Mouse (Mus musculus) testis, postnatal 14 days (tissue): ENCODE measurements around the gene Hc.

ENCODE experiments used
- DNase-seq: peaks from one replicate; pipeline ENCODE4 v3.0.0; 2021; ENCODE audit warnings: low spot score

Hc gene

DNA sequence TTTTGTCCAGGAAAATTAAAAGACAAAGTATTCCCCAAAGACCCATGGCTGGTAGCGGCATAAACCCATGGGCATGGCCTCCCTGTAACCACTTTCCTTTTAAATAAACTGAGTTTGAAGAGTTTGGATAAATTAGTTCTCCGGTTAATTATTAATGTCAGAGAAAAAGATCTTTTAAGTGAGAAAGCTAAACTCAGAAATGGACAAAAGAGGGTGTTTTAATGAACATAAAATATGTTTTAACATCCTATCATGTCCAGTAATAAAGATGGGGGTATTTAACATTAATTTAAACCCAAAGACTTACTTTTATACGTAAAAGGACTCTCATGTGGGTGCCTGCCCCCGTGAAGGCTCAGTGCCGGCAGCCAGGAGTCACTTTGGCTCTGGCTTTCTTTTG lies at the start of gene Hc:
Gene Hc, minus strand, starts transcription at position 101 of the 400 bp plus-strand sequence.
- no peak for DNase-seq

DNA sequence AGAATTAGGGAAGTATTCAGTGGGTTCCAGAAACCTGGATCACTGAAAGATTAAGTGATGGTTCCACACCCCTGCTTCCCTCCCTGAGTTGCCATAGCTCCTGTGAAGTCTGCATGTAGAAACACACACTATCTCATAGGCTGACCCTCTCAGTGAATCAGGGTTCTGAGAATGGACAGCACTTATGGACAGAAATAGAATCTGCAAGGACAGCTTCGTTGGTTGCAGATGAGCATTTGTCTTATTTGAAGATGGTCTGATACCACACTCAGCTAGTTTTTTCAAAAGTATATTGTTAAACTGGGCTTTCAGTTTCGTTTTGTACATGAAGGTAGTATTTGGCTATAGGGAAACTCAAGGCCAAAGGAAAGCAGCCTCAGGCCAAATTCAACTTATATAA lies 49.3 kb upstream of the Hc start:
- no peak for DNase-seq

DNA sequence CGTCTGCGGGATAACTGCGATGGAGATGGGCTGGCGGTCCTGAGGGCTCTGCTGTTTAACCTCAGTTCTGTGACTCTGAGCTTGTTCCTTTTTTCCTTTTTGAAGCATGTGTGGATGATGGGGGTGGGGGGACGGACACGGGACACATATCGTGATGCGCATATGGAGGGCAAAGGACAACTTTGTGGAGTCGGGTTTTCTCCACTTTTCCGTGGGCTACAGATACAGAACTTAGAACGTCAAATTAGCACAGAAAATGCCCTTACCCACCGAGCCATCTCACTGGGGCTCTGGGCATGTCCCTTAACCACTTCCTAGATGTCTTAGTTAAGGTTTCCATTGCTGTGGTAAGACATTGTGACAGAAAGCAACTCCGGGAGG lies 48.7 kb upstream of the Hc start:
- DNase-seq, result no peak

DNA sequence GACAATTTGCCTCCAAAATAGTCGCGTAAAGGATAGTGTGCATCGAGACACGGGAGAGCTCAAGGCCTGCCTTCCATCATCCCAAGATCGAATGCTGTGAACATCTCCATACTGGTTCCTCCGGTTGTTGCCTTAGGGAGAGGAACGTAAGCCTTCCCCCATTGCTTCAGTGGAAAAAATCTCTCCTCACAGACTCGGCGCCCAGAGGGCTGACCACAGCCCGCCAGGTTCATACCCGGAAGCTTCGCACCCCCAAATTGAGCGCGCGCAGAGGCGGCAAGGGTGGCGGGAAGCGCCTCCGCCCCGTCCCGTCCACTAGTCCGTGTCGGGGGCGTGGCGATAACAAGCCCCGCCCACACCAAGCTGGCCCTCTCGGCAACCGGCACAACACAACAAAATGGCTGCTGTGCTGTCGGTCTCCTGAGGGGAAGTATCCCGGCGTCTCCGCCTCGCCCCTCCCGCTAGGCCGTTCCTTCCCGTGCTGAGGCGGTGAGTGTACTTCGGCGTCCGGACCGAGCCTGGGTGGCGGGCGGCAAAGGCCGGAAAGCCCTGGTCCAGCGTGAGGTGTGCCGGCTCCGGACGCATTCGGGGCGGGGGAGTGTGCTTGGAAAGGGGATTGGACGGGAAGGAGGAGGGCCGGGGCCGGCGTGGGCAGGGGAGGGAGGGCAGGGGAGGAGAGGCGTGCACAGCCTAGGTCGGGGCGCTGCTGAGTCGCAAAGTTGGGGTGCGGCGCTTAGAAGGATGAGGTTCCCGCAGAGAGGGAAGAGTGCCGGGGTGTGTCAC lies 48.1 kb upstream of the Hc start, which contains the start of gene Cntrl:
Gene Cntrl, plus strand, starts transcription at position 352 of the 783 bp plus-strand sequence.
- DNase-seq, result peak; percentile 96

DNA sequence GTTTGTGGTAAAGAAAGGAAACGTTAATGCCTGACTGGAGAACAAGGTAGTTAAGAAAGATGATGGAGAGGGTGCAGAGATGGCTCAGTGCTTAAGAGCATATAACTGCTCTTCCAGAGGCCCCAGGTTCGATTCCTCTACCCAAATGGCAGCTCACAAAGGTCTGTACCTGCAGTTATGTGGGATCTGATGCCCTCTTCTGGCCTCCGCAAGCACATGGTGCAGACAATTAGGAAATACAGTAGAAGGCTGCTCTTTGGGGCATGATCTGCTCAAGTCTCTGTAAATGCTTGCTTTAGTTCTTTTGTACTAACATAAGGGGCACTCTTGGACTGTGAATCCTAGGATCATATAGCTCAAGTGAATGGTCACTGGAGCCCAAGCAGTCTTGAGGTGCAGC lies 47.5 kb upstream of the Hc start:
- peak; percentile 22 for DNase-seq

DNA sequence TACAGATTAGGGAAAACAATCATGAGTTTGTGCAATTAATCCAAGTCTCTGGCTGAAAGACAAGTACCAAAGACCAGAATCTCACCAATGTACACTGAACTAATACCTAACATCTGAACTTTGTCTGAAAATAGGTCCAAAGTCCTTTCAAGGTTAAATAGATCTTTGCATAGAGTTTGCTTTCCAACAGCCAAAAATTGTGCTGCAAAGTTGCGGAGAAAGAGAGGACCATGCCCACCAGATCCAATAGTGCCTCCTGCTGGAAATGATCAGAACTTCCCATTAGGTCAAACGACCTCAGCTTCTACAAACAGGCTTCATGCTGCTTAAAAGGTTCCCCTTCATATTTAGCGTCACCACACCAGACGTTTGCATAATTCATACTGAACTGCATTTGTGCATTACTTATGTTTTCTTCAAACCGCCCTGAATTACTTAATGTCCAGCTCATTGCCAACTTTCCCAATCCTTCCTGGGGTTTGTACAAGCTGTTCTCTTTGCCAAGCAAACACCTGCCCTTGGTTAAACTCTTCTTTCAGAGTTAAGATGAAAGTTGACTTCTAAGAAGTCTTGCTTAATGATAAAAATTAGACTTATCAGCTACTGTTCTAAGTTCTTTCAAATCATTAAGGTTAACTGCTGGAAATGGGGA lies 46.9 kb upstream of the Hc start:
- DNase-seq, result no peak

DNA sequence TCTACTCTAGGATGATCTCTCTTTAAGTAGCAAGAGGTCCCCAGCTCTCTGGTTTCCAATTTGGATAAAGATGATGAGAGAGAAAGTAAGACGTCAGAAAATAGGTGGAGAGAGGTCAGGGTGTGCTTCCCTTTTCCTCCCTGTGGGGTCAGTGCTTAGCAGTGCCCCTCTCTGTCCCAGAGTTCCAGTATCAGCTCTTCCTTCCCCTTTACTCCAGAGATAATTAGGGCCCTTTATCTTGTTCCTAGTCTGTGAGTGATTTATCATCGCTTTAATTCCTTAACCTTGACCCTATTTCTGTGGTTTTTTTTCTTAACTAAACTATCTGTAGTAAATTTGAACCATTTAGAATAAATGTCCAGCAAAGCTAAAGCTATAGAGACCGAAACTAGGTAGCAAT lies 43.6 kb upstream of the Hc start:
- no peak for DNase-seq

DNA sequence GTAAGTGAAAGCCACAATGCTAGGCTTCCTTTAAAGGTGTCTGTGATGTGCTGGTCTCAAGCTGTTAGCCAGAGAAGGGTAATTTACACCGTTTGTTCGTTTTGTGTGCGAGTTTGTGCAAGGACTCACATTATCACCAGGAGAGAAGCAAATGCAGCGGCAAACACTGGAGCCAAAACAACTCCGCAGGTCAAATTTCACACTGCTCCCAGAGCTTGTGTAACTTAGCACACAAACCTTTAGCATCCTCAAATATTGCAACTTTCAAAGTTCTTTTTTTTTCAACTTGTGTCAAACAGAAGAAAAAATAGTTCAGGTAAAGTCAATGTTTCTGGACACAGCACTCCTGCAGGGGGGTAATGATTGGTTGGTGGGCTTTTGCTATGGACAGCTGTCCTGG lies 42.3 kb upstream of the Hc start:
- DNase-seq, result no peak

DNA sequence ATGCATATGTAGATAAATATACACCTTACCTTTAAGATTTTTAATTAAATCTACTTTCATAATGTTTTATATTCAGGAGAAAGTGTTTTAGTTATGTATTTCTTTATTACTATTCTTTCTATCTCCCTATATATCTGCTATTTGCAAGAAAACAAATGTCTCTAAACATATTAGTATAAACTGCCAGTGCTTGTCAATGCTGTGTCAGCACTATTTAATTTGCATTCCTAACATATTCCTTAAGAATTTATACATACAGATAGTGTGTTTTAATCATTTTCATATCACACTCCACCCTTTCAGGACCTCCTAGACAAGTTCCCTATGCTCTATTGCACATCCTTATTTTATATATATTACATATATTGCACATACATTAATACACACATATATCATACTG lies 41.5 kb upstream of the Hc start:
- DNase-seq, result no peak

DNA sequence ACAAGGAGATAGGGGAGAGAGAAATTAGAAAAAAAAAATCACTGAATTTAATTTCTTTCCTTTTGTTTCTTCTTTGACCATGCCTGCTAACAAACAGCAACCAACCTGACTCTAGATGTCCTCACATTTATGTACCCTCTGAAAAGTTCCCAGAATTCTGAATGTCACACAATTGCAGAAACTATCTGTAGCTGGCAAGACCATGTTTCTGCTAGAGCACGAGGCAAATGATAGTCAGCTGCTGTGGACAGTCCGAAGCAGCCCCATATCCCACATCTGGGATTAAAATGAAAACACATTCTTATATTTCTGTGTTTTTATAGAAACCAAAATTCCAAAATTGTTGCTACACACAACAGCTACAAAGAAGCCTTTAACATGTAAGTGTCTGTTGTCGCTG lies 40.2 kb upstream of the Hc start, which contains the start of gene AI182371:
Gene AI182371, minus strand, starts transcription at position 101 of the 400 bp plus-strand sequence.
- DNase-seq, result no peak

DNA sequence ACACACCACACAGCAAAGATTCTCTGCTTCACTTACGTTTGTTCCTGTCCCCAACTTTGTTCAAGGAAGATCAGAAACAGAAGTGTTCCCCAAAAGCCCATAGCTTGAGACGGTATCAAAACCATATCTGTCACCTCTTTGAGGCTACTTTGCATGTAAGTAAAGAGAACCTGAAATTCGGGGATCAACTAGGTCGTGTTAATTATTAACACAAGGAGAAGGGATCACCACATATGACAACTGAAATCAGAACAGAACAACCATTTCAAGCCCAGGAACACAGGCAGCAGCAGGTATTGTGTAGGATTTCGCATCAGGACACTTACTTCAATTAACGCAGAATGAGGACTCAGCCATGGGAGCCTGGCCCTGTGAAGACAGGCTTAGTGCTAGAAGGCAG lies 39.3 kb upstream of the Hc start:
- no peak for DNase-seq

DNA sequence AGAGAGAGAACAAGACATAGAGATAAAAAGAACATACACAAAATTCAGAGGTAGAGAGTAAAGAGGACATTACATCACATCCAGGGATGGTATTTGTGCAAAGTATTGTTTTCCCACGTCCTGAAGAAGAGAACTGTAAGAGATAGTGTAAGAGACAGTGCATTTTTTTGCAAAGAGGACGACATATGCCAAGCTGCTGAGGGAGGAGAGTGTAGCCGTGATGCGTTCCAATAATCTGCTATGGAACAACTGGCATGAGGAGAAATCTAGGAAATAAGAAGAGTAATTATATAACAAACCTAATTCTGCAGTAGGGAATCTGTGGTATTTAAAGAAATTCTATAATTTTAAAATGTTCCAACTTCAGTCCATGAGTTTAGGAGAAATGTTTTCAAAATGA lies 26.2 kb upstream of the Hc start:
- no peak for DNase-seq

DNA sequence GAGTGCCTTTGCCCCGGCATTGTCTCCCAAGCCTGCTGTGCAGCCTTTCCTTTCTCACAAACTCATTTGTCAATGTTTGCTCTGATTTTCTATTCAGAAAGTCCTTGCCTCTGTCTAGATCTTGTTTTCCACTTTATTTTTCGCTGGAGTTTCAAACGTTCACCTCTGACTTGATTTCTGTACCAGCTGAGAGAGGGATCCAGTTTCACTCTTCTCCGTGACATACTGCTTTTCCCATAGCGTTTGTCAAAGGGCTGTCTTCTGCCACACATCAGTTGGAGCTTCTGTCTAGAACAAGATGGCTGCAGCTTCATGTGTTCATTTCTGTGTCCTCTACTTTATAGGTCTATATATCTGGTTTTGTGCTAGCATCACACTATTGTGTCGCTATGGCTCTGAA lies 17.9 kb upstream of the Hc start:
- DNase-seq, result no peak

DNA sequence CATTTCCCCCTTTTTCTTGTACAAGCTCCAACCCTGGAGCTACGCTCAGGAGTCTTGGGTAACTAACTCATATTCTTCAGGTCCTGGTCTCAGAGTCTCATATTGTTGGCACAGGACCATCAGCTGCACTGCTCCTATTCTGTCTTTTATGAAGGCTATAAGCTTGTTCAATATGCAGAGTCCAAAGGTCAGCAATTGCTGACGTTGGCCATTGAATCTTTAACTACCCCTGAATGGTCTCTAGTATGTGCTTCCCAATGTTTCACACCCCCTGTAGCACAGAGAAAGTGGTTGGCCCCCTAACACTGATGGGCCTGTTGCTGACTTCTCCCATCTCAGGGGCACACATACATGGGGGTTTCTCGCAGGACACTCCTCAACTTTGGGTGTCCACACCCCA lies 13.1 kb upstream of the Hc start:
- DNase-seq, result no peak

DNA sequence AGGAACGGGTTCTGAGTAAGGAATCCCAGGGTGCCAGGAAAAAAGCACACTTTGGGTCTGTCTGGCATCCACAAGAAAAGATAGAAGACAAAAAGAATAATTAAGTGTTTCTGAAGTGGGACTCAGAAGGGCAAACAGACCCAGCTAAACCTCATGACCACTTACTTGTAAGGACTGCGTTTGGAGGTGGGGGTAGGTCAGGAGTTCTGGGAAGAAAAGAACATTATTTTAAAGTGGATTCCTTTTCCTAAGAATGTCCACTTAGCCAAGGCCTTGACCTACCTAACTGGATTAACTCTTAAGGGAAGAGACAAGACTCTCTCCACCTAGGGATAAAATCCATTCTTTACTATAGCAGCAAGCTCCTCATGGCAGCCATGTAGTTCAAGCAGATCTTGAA lies 11.3 kb upstream of the Hc start:
- DNase-seq, result no peak

DNA sequence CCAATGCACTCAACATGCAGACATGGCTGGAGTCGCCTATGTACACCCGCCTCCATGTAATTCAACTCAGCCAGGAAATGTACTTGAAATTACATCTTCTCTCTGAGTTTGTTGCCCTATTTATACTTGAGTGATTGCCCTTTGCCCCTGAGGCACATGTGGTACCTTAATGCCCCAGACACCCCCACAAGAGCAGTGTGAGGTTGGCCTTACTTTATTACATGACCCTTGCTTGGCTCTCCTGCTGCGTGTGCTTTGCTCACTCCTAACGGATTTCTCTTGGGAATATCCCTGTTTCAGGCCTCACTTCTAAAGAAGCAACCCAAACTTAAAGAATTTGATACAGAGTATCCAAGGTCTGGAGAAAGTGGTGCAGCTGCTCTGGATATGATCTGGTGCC lies 9.0 kb upstream of the Hc start:
- DNase-seq, result no peak

DNA sequence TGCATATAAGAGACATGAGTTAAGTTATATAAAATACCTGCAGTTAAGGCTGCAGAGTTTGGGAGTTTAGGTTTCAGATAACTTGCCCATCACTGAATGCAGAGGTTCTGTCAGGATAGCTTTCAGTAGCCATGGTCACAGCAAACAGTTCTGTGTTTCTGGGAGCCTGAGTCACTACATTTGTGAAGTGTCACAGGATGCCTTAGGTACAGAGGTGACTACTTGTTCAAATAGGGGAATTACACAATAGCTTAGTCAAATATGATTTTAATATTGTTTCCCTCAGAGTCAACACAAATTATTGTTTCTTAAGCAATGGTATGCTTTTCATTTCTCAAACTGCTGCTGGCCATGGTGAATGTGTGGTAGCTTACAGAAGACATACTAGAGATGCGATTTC lies 7.9 kb upstream of the Hc start:
- no peak for DNase-seq

DNA sequence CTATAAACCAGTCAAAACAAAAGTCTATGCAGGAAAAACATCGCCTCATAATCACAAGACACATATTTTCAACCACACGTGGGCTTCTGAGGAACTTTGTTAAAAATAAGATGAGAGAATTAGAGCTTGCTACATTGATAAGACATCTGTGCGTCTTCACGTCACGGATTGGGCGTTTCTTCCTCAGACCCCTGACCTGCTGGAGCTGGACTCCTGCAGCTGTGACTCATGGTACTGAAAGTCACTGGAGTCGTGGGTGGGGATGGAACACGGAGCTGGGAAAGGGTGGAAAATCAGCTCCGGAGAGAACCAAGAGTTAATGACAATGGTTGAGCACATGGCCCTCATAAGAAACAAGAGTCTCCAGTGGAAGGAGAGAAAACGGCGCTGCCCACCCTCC lies 5.9 kb upstream of the Hc start:
- DNase-seq, result no peak

DNA sequence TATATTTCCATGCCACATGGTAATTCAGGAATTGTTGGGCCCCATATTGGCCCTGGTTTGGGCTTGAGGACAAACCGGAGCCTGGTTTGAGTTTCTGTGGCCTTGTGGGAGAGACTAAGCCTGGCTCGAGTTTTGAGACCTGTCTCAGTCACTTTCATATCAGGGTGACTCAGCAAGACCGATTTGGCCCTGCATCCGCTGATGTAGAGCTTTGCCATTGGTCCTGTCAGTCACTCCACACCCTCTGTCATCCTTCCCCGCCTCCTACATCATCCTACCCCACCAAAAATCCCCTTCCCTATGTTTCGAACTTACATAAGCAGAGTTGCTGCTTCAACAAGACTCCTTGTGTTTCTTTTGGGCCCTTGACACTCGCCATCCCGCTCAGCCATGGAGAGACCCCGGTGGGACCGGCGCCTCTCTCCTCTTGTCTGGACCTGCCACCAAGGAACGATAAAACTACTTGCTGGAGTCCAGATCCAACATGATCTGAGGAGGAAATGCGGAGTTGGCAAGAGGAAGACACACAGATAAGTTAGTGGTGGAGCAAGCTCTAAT lies 5.4 kb upstream of the Hc start:
- DNase-seq, result no peak

DNA sequence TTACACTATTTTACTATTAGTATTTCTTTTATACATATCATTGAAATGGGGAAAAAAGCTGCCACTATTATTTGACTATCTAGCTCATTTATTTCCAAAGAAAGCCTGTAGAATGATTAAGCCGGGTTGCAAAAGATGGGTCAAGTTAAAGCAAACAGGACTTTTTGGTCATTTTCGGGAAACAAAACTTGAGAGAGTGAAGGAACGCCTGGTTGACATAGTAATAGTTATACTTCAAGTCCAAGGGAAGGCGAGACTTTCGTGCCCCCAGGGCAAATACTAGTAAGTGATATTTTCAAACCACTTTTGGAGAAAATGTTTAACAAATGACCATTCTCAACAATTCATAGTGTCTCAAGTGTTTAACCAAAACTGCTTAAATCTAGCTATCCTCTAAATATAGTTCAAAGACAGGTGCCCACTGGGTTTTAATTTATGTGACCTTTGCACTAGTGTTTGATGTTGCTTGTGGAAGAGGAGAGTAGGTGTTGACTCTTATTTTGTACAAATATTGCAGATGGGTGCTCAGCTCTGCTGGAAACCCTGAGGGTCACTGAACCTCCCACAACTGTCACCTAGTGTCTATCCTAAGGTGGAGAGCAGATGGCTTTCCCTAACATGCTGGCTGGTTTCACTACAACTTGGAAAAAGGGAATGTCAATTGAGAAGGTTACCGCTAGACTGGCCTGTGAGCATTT lies 2.2 kb upstream of the Hc start:
- DNase-seq, result no peak

DNA sequence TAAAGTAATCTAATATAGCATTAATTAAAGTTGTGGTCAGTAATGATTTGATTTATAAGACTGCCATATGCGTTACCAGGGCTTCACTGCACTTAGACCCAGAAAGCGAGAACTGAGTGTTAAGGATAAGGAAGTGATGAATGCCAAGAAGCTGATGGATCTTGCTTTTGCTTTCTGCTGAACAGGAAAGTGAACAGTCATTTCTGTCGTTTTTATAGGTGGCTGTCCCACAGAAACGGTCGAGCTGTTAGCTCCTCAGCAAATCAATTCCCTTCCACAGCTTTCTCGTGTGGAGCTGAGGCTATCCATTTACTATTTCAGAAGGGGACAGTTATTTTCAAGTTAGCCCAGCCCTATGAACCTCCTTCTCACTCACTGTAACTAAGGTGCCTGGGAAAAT lies 341 bp downstream of the Hc start:
- no peak for DNase-seq

DNA sequence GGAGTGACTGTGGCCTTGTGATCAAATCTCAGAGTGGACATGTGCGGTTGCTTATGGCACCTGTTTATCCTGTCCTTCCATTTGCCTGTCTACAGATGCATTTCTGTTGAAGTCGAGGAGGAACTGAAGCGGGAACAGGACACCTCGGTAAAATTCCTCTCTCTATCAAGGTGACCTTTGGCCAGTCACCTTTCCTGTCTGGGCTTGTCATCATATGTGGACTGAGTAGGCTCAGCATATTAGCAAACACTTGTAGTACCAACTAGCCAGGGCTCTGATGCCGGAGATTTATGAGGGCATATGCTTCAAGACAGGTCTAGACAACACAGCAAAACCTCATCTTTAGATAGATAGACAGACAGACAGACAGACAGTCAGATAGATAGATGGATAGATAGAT lies 982 bp downstream of the Hc start:
- no peak for DNase-seq

DNA sequence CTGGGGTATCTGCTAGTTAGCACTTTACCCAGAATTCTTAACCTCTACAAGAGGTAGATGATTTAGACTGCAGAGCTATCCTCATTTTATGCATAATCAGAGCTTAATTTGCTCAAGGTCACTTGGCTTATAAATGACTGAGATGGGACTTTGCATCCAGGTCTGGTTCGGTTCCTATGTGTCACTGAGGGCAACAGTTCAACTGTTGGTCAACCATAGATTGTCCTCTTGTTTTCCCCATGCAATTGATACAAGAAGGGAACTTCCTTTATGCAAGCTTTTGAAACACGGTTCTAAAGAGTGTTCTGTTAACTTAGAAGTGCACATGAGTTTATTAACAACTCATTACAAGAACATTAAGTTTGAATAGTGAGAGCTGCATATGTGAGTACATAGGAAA lies 2.9 kb downstream of the Hc start:
- no peak for DNase-seq
